Mouse (Mus musculus) ZHBTc4 (cell line): ENCODE results near the gene Nr5a1.
A peak's percentile ranks its signal among the peaks of the same experiment; 100 is the strongest.

ENCODE experiments used
- DNase-seq: peaks from one replicate; pipeline ENCODE4 v3.0.0-alpha.2; 2011; ENCODE audit warnings: low read depth, low spot score

Gene Nr5a1

GRCm38 (mm10) chr2:38704336-38704735 is 10.0 kb downstream of the Nr5a1 start:
- DNase-seq, result no peak

- no peak for DNase-seq
Observed at GRCm38 (mm10) chr2:38700177-38700576, 14.2 kb downstream of the Nr5a1 start.

DNA sequence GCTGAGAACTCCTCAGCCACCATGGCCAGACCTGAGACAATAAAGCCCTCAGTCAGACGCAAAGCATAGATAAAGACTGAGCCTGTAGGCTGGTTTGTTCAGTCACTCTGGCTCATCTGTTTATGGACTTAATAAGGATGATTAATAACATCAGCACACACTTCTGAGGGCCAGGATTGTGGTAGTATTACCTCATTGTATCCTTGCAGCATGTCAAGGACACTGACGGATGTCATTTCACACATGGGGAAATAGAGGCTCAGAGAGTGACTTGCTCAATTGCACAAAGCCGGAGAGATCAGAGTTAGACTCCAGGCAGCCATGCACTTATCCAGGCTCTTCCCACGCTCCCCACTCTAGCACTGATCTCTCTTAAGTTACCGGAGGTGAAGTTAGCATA is 15.7 kb downstream of the Nr5a1 start:
- no peak for DNase-seq

DNA sequence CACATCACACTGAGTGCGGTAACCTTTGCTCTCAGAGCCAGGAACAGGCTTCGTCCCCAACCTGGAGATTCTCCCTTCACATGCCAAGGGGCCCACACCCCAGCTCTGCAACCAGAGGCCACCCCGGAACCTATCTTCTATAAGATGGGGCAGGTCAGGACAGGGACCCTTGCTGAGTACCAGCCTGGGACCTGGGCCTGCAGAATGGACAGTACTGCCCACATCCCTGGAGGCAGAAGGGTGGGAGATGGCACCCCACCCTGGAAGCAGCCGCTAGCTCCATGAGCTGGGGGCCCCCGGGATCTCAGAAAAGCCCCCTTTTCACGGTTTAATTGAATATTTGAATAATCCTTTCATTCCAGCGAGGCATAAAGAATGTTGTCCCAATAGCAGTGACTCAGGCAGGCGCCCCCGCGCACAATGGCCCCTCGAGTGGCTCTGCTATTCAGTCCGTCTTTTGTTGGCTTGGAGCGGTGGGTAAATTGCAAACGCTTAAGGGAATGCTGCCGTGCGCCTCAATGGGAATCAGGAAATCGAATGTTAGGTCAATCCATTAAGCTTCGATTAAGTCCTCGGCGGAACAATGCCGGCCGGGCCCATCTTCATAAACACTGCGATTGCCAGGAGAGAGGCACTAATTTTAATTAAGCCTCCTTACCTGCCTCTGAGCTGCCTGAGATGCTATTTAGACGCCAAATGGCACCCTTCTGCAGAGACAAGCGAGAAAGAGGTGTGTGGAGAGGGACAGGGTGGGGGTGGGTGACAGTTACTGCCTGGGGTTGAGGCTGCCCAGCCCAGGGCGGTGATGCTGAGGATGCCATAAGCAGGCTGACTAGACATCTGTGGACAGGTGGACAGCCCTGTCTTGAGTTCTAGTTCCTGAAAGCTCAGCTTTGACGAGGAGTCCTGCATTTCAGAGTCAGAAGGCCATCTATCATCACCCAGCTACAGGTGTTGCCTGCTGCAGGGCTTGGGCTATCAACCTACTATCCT is 16.9 kb downstream of the Nr5a1 start:
- peak; percentile 35 for DNase-seq

GRCm38 (mm10) chr2:38695770-38696169 is 18.6 kb downstream of the Nr5a1 start:
- no peak for DNase-seq

- DNase-seq, result peak; percentile 87
Observed at GRCm38 (mm10) chr2:38691542-38691941, 22.8 kb downstream of the Nr5a1 start.

DNA sequence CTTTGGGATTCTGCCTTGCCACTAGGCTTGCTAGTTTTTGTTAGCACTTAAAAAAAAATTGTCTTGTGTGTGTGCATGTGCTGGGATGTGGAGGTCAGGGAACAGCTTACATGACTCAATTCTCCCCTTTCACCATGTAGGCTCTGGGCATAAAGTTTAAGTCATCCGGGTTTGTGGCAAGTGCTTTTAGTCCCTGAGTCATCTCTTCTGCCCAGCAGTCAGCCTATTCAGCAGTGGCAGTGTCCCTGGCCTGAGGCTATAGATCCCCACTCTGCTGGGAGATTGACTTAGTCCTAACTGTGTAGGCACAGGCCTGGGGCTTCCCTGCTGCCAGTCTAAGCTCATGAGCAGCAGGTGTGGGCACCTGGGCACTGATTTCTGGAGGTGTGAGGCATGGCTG is 24.5 kb downstream of the Nr5a1 start:
- no peak for DNase-seq

DNA sequence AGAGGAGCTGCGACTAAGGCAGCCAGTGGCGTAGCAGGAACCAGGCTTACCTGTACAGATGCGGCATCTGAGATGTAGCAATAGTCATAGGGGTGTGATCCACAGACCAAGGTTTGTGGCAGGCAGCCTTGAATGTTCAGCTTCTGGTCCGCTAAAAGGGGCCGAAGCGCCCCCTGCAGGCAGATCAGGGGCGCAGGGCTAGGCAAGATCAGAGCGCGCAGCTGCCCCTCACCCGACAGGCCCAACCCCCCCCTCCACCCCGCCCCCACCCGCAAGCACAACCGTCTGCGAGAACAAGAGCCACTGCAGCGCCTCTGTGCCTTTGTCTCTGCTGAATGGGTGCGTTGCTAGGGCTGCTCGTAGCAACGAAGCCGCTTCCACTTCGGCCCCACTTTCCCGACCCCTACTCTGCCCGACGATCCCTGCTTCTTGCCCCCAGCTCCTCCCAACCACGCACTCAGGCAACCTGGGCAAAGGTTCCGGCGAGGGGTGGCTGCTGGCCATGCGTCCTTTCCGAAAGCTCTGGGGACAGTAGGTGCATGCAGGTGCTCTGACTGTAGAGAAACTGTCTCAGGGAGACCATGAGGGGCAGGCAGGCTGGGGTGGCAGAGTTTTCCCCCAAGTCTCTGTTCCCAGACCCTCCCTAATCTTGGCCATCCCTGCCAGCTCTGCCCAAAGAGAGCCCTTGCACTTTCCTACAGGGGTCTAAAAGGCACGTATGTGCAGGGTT is 25.4 kb downstream of the Nr5a1 start:
- peak; percentile 92 for DNase-seq

DNA sequence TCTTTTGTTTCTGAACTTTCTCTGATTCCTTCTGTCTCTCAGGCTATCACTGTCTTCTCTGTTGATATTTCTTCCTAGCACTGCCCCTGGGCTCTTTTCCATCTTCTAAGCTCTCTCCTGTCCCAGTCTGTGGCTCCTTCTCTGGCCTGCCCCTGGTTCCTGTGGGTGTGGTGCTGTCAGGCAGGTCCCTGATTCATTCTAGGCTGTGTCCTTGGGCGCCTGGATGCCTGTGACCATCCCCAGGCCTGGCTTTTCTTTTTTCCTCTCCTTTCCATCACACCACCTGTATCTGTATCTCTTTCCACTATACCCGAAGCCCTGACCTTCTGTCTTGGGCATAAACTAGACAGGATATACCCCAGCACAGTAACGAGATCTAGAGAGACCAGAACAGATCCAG is 28.6 kb downstream of the Nr5a1 start:
- DNase-seq, result no peak

DNA sequence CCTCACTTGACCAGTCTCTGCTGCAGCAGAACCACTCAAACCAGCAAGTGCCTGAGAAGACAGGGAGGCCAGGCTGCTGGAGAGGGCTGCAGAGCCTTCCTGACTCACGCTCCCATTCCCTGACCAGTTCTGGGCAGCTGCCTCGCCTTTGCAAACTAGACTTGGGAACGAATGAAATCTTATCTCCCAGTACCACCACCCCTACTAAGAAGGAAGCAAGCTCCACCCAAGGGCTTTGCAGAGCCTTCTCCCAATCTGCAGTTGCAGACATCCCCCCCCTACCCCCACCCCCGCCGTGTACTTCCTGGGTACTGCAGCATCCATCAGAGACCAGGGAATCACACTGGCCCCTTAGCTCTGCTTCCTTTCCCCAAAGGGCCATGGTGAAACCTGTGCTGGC is 31.3 kb downstream of the Nr5a1 start:
- DNase-seq, result peak; percentile 8

DNA sequence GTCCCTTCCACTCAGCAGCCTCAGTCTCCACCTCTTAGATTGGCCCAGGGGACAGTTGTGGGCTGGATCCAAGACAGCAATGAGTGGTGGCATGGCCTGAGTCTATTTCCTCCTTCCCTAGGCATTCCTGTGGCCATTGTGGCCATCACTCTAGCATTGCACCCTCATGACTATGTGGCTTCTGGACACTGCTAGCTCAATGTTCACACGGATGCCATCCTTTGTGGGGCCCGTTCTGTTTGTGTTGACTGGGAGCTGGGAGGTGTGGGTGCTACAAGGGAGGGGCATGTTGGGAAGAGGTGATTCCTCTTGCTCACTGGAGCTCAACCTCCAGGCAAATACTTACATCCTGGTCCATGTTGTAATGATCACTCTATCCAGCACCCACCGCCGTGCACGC is 32.1 kb downstream of the Nr5a1 start:
- no peak for DNase-seq

GRCm38 (mm10) chr2:38678947-38679346 is 35.4 kb downstream of the Nr5a1 start:
- no peak for DNase-seq

DNA sequence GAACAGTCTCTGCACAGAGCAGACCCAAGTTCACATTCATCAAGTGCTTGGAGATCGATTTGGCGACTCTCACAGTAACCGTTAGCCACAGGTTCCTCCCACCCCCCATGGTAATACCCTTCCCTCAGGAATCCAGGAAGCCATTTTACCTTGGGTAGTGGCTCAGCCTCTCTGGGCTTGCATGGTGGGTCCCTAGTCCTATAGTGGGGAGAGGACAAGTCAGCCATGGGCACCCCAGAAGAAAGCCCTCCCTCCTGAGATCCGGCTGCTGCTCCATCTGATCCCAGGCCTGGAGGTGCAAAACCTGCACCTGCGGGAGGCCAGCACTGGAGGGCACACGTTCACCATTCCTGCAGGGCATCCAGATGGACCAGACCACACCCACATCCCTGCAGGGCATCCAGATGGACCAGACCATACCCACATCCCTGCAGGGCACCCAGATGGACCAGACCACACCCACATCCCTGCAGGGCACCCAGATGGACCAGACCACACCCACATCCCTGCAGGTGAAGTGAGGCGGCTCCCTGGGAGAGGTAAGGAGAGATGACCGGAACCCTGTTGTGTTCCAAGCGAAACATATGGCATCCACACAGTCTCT is 38.9 kb downstream of the Nr5a1 start:
- DNase-seq, result no peak

- peak; percentile 83 for DNase-seq
Observed at GRCm38 (mm10) chr2:38672496-38672895, 41.8 kb downstream of the Nr5a1 start.

- peak; percentile 93 for DNase-seq
Observed at GRCm38 (mm10) chr2:38668802-38669580, 45.4 kb downstream of the Nr5a1 start.

- DNase-seq, result peak; percentile 67
Observed at GRCm38 (mm10) chr2:38661398-38661797, 52.9 kb downstream of the Nr5a1 start.

DNA sequence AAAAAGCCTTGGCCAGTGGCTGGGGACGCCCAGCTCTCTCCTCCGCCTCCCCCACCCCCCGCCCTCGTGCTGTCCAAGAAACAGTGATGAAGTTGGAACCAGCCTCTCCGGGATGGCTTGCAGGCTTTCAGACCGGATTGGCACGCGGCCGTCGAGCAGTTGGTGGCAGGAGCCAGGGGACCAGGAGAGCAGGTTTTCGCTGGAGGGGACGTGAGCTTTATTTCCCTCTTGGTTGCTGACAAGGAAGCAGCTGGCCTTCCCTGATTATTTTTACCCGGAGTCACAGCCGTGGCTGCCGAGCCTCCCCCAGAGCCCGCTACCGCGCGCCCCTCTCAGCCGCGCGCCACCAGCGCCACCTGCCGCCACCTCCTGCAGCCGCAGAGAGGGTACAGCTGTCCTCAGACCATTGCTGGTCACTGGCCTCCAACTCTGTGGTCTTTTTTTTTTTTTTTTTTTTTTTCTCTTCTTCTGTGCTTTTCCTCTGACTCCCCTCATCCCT is 56.0 kb downstream of the Nr5a1 start:
- DNase-seq, result peak; percentile 77

DNA sequence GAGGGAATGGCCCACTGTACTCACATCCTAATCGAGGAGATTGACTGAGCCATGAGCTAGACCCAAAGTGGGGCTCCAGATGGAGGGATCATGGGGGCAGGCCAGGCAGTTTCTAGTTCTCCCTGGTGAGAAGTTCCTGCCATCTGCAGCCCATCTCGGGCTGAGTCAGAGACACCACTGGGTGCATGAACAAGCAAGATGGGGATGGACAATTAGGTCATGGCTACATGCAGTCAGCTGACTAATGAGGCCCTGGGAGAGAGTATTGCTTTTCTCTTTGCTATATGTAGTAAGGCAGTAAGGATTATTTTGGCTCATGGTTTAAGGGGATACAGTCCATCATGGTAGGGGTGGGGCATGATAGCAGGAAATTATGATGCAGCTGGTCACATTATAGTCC is 60.6 kb downstream of the Nr5a1 start:
- no peak for DNase-seq

GRCm38 (mm10) chr2:38653293-38653619 is 61.1 kb downstream of the Nr5a1 start:
- DNase-seq, result no peak

GRCm38 (mm10) chr2:38652565-38653292 is 61.6 kb downstream of the Nr5a1 start:
- peak; percentile 53 for DNase-seq

- no peak for DNase-seq
Observed at GRCm38 (mm10) chr2:38652098-38652497, 62.2 kb downstream of the Nr5a1 start.
